Mouse (Mus musculus): ENCODE results near the gene Ptprs. TPM values are rescaled to one million over a fixed set of nuclear protein-coding genes. Genes with fewer than 3 reads are reported as not detected.

Gene Ptprs
- polyA plus RNA-seq, 1 experiment from 2014 or later, result 71.8 TPM

- Histone ChIP-seq H3K4me2 (no peak overlapping the region), H3K27ac (no peak overlapping the region), H3K36me3 (peaks cover 28% of the 10 kb centered on the region; the same call in 1 of the 2 replicates), H3K9ac (no peak overlapping the region), H3K4me1 (peaks cover 3% of the 10 kb centered on the region; the same call in 1 of the 2 replicates), H3K4me3 (replicated peaks) (no peak overlapping the region), H3K27me3 (replicated peaks) (no peaks in the 10 kb centered on the region), H3K9me3 (no peaks in the 10 kb centered on the region)
- WGBS, result 39% methylated on average over 7 of the region's 7 CpGs
- 0 out of 2 replicates have a peak, but pooled peaks have one; percentile 7 for ATAC-seq (ENCODE audit: insufficient read depth, low FRiP score, low read depth)
These were observed 110.3 kb downstream of the Ptprs start for GRCm38 (mm10) chr17:56365791-56366673.

Small RNAs within 50 kb of the gene (microRNA-seq; reads per million reads assigned to microRNA genes)
- gene Mir6977, result 0.58 reads per million

Other genes starting within 250 kb of the Ptprs start
- 12.7 and 13.0 TPM in 2 replicates for gene Fem1a, start 219.7 kb downstream of the Ptprs start, polyA plus RNA-seq (2015; fragmentation: Nextera tagmentation; extraction: Ambion mirVana)
- 6.6 and 7.8 TPM in 2 replicates for gene Ticam1, start 199.7 kb downstream of the Ptprs start, polyA plus RNA-seq (2015; fragmentation: Nextera tagmentation; extraction: Ambion mirVana)
- gene Plin3, start 183.6 kb downstream of the Ptprs start, polyA plus RNA-seq (2015; fragmentation: Nextera tagmentation; extraction: Ambion mirVana), result 90.7 and 93.1 TPM in 2 replicates
- not detected in 2 replicates for gene Arrdc5, start 176.2 kb downstream of the Ptprs start, polyA plus RNA-seq (2015; fragmentation: Nextera tagmentation; extraction: Ambion mirVana)
- gene Uhrf1, start 173.2 kb downstream of the Ptprs start, polyA plus RNA-seq (2015; fragmentation: Nextera tagmentation; extraction: Ambion mirVana), result 103 and 110 TPM in 2 replicates
- gene Kdm4b, start 150.4 kb downstream of the Ptprs start, polyA plus RNA-seq (2015; fragmentation: Nextera tagmentation; extraction: Ambion mirVana), result 27.8 and 33.9 TPM in 2 replicates
- gene Znrf4, start 35.9 kb upstream of the Ptprs start, polyA plus RNA-seq (2015; fragmentation: Nextera tagmentation; extraction: Ambion mirVana), result not detected in 2 replicates
- 9.5 and 10.7 TPM in 2 replicates for gene Gm20219, start 77.9 kb upstream of the Ptprs start, polyA plus RNA-seq (2015; fragmentation: Nextera tagmentation; extraction: Ambion mirVana)
- gene Safb2, start 108.1 kb upstream of the Ptprs start, polyA plus RNA-seq (2015; fragmentation: Nextera tagmentation; extraction: Ambion mirVana), result 77.9 and 82.7 TPM in 2 replicates
- gene Safb, start 108.3 kb upstream of the Ptprs start, polyA plus RNA-seq (2015; fragmentation: Nextera tagmentation; extraction: Ambion mirVana), result 95.8 and 106 TPM in 2 replicates
- gene 2410015M20Rik, start 133.3 kb upstream of the Ptprs start, polyA plus RNA-seq (2015; fragmentation: Nextera tagmentation; extraction: Ambion mirVana), result 230 and 238 TPM in 2 replicates
- gene Rpl36, start 136.9 kb upstream of the Ptprs start, polyA plus RNA-seq (2015; fragmentation: Nextera tagmentation; extraction: Ambion mirVana), result 1,749 and 1,789 TPM in 2 replicates
- 59.1 and 59.2 TPM in 2 replicates for gene Lonp1, start 150.4 kb upstream of the Ptprs start, polyA plus RNA-seq (2015; fragmentation: Nextera tagmentation; extraction: Ambion mirVana)
- 0.30 and 0.48 TPM in 2 replicates for gene Catsperd, start 151.7 kb upstream of the Ptprs start, polyA plus RNA-seq (2015; fragmentation: Nextera tagmentation; extraction: Ambion mirVana)
- gene Ranbp3, start 196.8 kb upstream of the Ptprs start, polyA plus RNA-seq (2015; fragmentation: Nextera tagmentation; extraction: Ambion mirVana), result 75.9 and 81.6 TPM in 2 replicates
- gene Ndufa11, start 241.3 kb upstream of the Ptprs start, polyA plus RNA-seq (2015; fragmentation: Nextera tagmentation; extraction: Ambion mirVana), result 437 and 463 TPM in 2 replicates
- gene Vmac, start 241.5 kb upstream of the Ptprs start, polyA plus RNA-seq (2015; fragmentation: Nextera tagmentation; extraction: Ambion mirVana), result 16.9 and 21.5 TPM in 2 replicates